Mouse (Mus musculus): ENCODE measurements at regions not wholly inside any gene's neighbourhood (a gene's known extent, or its start where the extent isn't known, plus 50 kb on each side); places are given as distances from the start of the nearest gene placed in this dataset.

DNA sequence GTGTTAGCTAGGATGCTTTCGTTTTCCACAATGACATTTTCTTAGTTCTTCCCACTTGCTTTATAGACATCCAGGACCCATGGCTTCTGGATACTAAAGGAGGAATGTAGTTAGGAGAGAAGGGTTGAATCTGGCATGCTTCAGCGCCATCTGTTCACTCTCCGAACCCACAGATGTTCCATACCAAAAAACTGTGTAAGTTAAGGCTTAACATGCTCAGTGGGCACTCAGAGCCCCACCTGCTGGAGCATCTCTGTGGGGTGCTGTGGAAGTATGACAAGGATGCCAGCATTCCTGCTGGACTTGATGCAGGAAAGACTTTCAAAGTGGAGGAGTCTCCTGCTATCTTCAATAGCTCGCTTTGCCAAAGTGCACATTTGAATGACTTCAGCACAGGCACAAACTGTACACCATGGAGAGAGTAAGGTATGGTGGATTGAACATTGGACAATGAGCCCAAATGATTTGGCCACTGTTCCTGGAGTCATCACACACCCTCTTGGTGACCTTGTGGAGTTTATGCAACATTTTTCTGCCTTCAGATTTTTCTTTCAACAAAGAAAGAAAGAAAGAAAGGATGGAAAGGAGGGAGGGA is 802.3 kb downstream of the Cdh8 start:
- in situ Hi-C loops (cut with MboI, MseI), result no loop called here

DNA sequence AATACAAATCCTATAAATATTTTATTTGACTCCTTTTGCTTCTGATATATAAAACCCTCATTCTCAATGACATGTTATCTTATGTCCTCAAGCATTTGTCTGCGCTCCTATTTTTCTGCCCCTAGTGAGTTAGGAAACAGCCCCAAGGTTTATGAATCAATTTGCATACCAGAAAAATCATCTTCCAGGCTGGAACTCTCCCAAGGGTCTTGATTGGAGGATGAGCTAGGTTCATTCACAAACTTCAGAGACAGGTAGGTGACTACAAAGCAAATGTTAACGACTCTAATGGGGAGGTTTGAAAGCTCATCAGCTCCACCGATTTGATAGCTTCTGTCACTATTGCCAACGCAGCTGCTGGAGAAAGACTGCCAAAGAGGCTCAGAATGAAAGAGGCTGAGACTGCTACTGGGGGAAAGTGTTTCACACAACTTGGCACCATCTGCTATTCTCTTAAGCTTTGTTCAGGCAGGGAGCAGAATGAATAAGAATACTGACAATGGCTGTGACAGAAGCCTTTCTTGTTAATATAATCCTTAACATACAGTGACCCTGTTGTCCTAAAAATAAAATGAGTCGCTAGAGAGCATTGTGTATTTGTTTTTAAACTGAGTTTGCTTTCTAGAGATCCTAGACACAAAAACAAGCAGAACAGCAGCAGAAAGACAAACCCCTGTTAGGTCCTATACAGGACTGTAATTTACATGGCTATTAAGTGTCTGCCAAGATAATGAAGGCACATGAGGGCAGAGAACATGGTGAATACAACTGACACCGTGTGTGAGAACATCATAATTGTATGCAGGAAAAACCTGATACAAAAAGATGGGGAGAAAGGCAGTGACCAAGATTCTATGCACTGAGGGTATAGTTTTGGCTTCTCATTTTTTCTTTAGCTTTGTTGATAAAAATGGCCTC is 843.4 kb downstream of the Cdh8 start:
- in situ Hi-C loops (cut with MboI, MseI), result no loop called here

GRCm38 (mm10) chr8:98566661-98567060 is 849.6 kb downstream of the Cdh8 start:
- in situ Hi-C loops (cut with MboI, MseI), result no loop called here

- in situ Hi-C loops (cut with MboI, MseI), result no loop called here
Measured at GRCm38 (mm10) chr8:98518459-98518858, 897.8 kb downstream of the Cdh8 start.

GRCm38 (mm10) chr8:98515246-98515645 is 901.0 kb downstream of the Cdh8 start:
- in situ Hi-C loops (cut with MboI, MseI), result no loop called here

DNA sequence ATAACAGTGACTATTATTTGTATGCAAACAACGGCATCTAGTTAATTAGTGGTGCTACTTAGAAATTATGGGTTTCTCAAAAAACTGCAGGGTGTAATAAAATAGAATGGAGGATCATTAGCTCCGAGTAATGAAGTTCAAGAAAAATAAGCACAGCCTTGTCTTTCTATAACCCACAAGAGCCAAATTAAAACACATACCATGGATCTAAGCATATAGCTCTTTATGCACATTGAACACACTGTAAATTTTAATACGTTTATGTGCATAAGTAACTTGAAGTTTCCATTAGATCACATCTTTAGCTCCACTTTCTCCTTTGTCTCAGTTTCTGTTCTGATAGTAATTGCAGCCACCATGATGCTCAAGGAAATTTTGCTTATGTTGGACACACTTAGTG is 919.5 kb downstream of the Cdh8 start:
- in situ Hi-C loops (cut with MboI, MseI), result no loop called here

- in situ Hi-C loops (cut with MboI, MseI), result loop anchor here in 1 of 2 experiments (10.0 kb wide), 1 partner anchor 1639 kb away; no protein-coding TSS in a partner anchor
Measured at GRCm38 (mm10) chr8:98463375-98464030, 952.8 kb downstream of the Cdh8 start.

GRCm38 (mm10) chr8:98455539-98455938 is 960.7 kb downstream of the Cdh8 start:
- in situ Hi-C loops (cut with MboI, MseI), result no loop called here

All from T-helper 17 cell (primary cell).